Mouse (Mus musculus) small intestine, adult 2 months (tissue): ENCODE results near the gene Sulf2.

Experiments used
- CTCF ChIP-seq: fragments of 200-500 bp; IDR thresholded peaks from 2 replicates; pipeline ENCODE4 v1.5.1; 2012; ENCODE audit warnings: low read depth, mild to moderate bottlenecking, control low read depth, inconsistent platforms, low read length, moderate library complexity, mixed read lengths; ENCODE audit not compliant: insufficient replicate concordance, insufficient read length; ENCODE audit errors: extremely low read depth
- POLR2A ChIP-seq: fragments of 200-500 bp; IDR thresholded peaks from 2 replicates; pipeline ENCODE4 v1.6.1; 2012; ENCODE audit warnings: low read depth, mild to moderate bottlenecking, control low read depth, inconsistent platforms, low read length, moderate library complexity

- TF ChIP-seq CTCF: no peak
- no peak for TF ChIP-seq POLR2A
Measured at GRCm38 (mm10) chr2:166062431-166062830, 93.0 kb downstream of the Sulf2 start.
